Mouse (Mus musculus) thymus, adult 2 months (tissue): ENCODE results near the gene Pxt1.

Experiments used
- CTCF ChIP-seq: fragments of 200-500 bp; IDR thresholded peaks from 2 replicates; pipeline ENCODE4 v1.5.1; 2012; ENCODE audit warnings: mild to moderate bottlenecking, control low read depth, low read length, moderate library complexity, borderline replicate concordance; ENCODE audit not compliant: control insufficient read depth, poor library complexity, insufficient read depth; ENCODE audit errors: extremely low read depth
- POLR2A ChIP-seq: fragments of 200-500 bp; IDR thresholded peaks from 2 replicates; pipeline ENCODE4 v1.6.1; 2012; ENCODE audit warnings: mild to moderate bottlenecking, low read length, control low read depth, moderate library complexity; ENCODE audit not compliant: control insufficient read depth, poor library complexity, insufficient read depth; ENCODE audit errors: extremely low read depth

DNA sequence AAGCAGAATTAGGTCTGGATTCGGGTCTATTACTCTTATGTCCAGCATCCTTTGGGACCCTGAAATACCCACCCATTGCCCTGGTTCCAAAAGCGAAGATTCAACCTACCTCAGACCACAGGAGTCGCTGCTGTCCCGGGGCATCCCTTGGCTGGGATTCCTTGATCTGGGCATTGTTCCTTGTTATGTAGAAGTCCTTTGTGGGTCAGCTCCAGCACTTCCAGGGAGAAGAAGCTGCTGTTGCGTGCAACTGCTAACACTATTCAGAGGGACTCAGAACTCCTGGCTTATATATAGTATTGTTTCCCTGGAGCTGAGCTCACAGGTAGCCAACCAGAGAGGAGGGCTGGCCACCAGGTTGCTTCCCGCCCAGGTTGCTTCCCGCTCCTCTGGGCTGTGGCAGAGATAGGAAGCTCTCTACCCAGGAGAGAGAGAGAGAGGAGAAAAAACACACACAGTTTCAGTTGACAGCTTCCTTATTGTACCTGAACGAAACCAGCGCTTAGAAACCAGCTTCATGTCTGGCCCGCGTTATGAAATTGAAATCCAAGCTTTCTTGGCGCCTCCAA is 28.5 kb downstream of the Pxt1 start, which contains the start of gene 4930539E08Rik:
- TF ChIP-seq POLR2A (no peak), CTCF (no peak)
